Mouse (Mus musculus): ENCODE results near the gene Rnf216. TPM values are rescaled to one million over a fixed set of nuclear protein-coding genes. Genes with fewer than 3 reads are reported as not detected.

Rnf216 gene
- polyA plus RNA-seq, 1 experiment: 17.6 TPM

DNA sequence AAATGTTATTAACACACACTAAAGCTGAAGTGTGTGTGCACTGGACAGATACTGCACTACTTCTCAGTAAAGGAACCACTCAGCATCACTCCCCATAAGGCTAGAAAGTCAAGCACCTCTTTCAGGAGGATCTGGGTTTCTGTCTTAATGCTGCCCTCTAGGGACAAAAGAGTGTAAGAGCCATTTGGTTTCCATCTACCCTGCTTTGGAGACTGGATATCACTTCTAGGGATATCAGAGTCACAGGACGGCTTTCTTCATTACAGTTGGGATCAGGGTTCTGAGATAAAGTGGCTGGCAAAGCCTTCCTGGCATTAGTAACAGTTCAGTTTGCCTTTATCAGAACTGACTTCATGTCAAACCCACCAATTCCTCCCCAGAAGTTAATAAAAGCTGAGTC is 75.6 kb downstream of the Rnf216 start:
- TF ChIP-seq CTCF (IDR thresholded peaks at IDR 0.05; ENCODE audit: borderline replicate concordance, control insufficient read depth, extremely low read depth, insufficient read depth, low read length, poor library complexity) (no peak), POLR2A (IDR thresholded peaks at IDR 0.05; ENCODE audit: control insufficient read depth, extremely low read depth, insufficient read depth, low read length, poor library complexity) (no peak)
- Histone ChIP-seq H3K36me3 (ENCODE audit: control insufficient read depth, insufficient read depth, low read length) (no peaks in the 10 kb centered on the region), H3K4me3 (ENCODE audit: control insufficient read depth, insufficient read depth, low read length) (no peak overlapping the region), H3K27me3 (ENCODE audit: control insufficient read depth, insufficient read depth, low read length) (no peaks in the 10 kb centered on the region), H3K4me1 (replicated peaks; ENCODE audit: control insufficient read depth, insufficient read depth, low read length) (no peaks in the 10 kb centered on the region; the same call in 1 of the 2 replicates), H3K27ac (ENCODE audit: control insufficient read depth, insufficient read depth, low read length) (no peak overlapping the region)
- 55% methylated on average over 1 of the region's 1 CpGs for WGBS
- peak; percentile 22 for DNase-seq

GRCm38 (mm10) chr5:143036052-143036451 is 76.7 kb downstream of the Rnf216 start:
- no peak for TF ChIP-seq CTCF (IDR thresholded peaks at IDR 0.05; ENCODE audit: borderline replicate concordance, control insufficient read depth, extremely low read depth, insufficient read depth, low read length, poor library complexity)
- no peak for TF ChIP-seq POLR2A (IDR thresholded peaks at IDR 0.05; ENCODE audit: control insufficient read depth, extremely low read depth, insufficient read depth, low read length, poor library complexity)
- WGBS: 96% methylated on average over 1 of the region's 1 CpGs
- Histone ChIP-seq H3K27ac (ENCODE audit: control insufficient read depth, insufficient read depth, low read length) (no peak overlapping the region), H3K4me3 (ENCODE audit: control insufficient read depth, insufficient read depth, low read length) (no peak overlapping the region), H3K27me3 (ENCODE audit: control insufficient read depth, insufficient read depth, low read length) (no peaks in the 10 kb centered on the region), H3K4me1 (replicated peaks; ENCODE audit: control insufficient read depth, insufficient read depth, low read length) (no peaks in the 10 kb centered on the region; the same call in 1 of the 2 replicates), H3K36me3 (ENCODE audit: control insufficient read depth, insufficient read depth, low read length) (no peaks in the 10 kb centered on the region)
- DNase-seq: no peak

DNA sequence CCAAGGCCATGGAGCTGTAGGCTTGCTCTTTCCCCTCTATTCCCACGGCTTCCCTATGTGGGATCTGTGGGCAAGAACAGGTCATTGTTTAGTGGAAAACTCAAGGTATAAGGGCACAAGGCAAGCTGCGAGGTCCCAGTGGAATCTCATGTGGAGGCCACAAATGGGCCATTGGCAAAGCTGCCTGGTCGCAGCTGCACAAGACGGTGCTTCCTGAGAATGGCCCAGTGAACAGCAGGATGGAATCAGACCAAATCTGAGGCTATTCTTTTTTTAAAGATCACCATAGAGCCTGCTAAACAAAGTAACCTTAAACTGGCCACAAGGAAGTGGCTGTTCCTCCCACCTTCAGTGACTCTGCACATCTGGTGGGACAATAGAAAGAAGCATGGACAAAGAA is 77.5 kb downstream of the Rnf216 start:
- Histone ChIP-seq H3K27me3 (ENCODE audit: control insufficient read depth, insufficient read depth, low read length) (no peaks in the 10 kb centered on the region), H3K4me3 (ENCODE audit: control insufficient read depth, insufficient read depth, low read length) (no peak overlapping the region), H3K36me3 (ENCODE audit: control insufficient read depth, insufficient read depth, low read length) (no peaks in the 10 kb centered on the region), H3K4me1 (replicated peaks; ENCODE audit: control insufficient read depth, insufficient read depth, low read length) (no peaks in the 10 kb centered on the region; the same call in 1 of the 2 replicates), H3K27ac (ENCODE audit: control insufficient read depth, insufficient read depth, low read length) (no peak overlapping the region)
- whole genome bisulfite sequencing: 94% methylated on average over 4 of the region's 4 CpGs
- DNase-seq: no peak
- TF ChIP-seq POLR2A (IDR thresholded peaks at IDR 0.05; ENCODE audit: control insufficient read depth, extremely low read depth, insufficient read depth, low read length, poor library complexity) (no peak), CTCF (IDR thresholded peaks at IDR 0.05; ENCODE audit: borderline replicate concordance, control insufficient read depth, extremely low read depth, insufficient read depth, low read length, poor library complexity) (no peak)

- Histone ChIP-seq H3K27me3 (ENCODE audit: control insufficient read depth, insufficient read depth, low read length) (no peaks in the 10 kb centered on the region), H3K36me3 (ENCODE audit: control insufficient read depth, insufficient read depth, low read length) (no peaks in the 10 kb centered on the region), H3K4me3 (ENCODE audit: control insufficient read depth, insufficient read depth, low read length) (no peak overlapping the region), H3K27ac (ENCODE audit: control insufficient read depth, insufficient read depth, low read length) (no peak overlapping the region), H3K4me1 (replicated peaks; ENCODE audit: control insufficient read depth, insufficient read depth, low read length) (no peaks in the 10 kb centered on the region; the same call in 1 of the 2 replicates)
- TF ChIP-seq CTCF (IDR thresholded peaks at IDR 0.05; ENCODE audit: borderline replicate concordance, control insufficient read depth, extremely low read depth, insufficient read depth, low read length, poor library complexity) (no peak), POLR2A (IDR thresholded peaks at IDR 0.05; ENCODE audit: control insufficient read depth, extremely low read depth, insufficient read depth, low read length, poor library complexity) (no peak)
- no peak for DNase-seq
- 94% methylated on average over 3 of the region's 3 CpGs for WGBS
Measured at GRCm38 (mm10) chr5:143034108-143034507, 78.7 kb downstream of the Rnf216 start.

DNA sequence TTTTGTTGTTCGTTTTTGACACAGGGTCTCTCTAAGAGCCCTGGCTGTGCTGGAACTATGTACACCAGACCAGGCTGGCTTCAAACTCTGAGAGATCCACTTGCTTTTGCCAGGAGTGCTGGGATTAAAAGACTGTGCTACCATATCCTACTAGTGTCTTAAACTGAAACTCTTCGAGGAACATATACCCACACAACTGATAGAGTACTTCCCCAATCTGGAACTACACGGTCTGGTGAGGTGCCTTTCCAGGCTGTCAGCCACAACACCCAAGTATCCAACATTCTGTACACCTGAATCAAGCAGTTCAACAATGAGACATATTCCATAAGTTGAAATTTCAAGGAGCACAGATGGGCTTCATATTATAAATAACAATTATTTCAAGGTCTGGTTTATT is 79.5 kb downstream of the Rnf216 start:
- H3K27ac ChIP-seq (ENCODE audit: control insufficient read depth, insufficient read depth, low read length): no peak overlapping the region

GRCm38 (mm10) chr5:143032639-143033146 is 80.1 kb downstream of the Rnf216 start:
- Histone ChIP-seq H3K27me3 (ENCODE audit: control insufficient read depth, insufficient read depth, low read length) (no peaks in the 10 kb centered on the region), H3K4me3 (ENCODE audit: control insufficient read depth, insufficient read depth, low read length) (no peak overlapping the region), H3K27ac (ENCODE audit: control insufficient read depth, insufficient read depth, low read length) (no peak overlapping the region), H3K36me3 (ENCODE audit: control insufficient read depth, insufficient read depth, low read length) (no peaks in the 10 kb centered on the region), H3K4me1 (replicated peaks; ENCODE audit: control insufficient read depth, insufficient read depth, low read length) (no peaks in the 10 kb centered on the region)
- WGBS: 72% methylated on average over 2 of the region's 2 CpGs
- TF ChIP-seq POLR2A (IDR thresholded peaks at IDR 0.05; ENCODE audit: control insufficient read depth, extremely low read depth, insufficient read depth, low read length, poor library complexity) (no peak), CTCF (IDR thresholded peaks at IDR 0.05; ENCODE audit: borderline replicate concordance, control insufficient read depth, extremely low read depth, insufficient read depth, low read length, poor library complexity) (no peak)
- no peak for DNase-seq

More for the DNA sequence above, 79.5 kb downstream of the Rnf216 start:
- TF ChIP-seq CTCF (IDR thresholded peaks at IDR 0.05; ENCODE audit: borderline replicate concordance, control insufficient read depth, extremely low read depth, insufficient read depth, low read length, poor library complexity) (no peak), POLR2A (IDR thresholded peaks at IDR 0.05; ENCODE audit: control insufficient read depth, extremely low read depth, insufficient read depth, low read length, poor library complexity) (no peak)
- H3K4me3 ChIP-seq (ENCODE audit: control insufficient read depth, insufficient read depth, low read length): no peak overlapping the region
- no peak for DNase-seq
- H3K4me1 ChIP-seq (replicated peaks; ENCODE audit: control insufficient read depth, insufficient read depth, low read length): no peaks in the 10 kb centered on the region; the same call in 1 of the 2 replicates
- H3K36me3 ChIP-seq (ENCODE audit: control insufficient read depth, insufficient read depth, low read length): no peaks in the 10 kb centered on the region
- no peaks in the 10 kb centered on the region for H3K27me3 ChIP-seq (ENCODE audit: control insufficient read depth, insufficient read depth, low read length)
- WGBS: 44% methylated on average over 3 of the region's 3 CpGs

DNA sequence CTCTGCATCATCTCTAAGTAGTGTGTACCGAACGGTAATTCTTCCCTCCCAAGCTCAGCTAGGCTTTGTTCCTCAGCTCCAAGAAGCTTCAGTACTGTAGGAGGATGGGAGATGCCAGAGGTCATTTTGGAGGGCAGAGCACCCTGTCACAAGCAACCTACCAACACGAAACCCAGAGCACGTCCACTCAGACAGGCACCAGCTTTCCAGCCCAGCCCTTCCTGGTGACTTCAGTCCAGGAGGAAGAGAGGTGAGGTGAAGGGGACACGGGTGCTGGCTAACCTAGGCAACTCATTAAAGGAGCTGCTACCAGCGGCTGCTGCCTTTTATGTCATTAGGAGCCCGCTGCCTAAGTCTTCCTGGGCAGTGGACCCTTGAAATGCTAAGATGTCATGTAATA is 81.1 kb downstream of the Rnf216 start:
- TF ChIP-seq POLR2A (IDR thresholded peaks at IDR 0.05; ENCODE audit: control insufficient read depth, extremely low read depth, insufficient read depth, low read length, poor library complexity) (no peak), CTCF (IDR thresholded peaks at IDR 0.05; ENCODE audit: borderline replicate concordance, control insufficient read depth, extremely low read depth, insufficient read depth, low read length, poor library complexity) (no peak)
- H3K4me1 ChIP-seq (replicated peaks; ENCODE audit: control insufficient read depth, insufficient read depth, low read length): no peaks in the 10 kb centered on the region
- no peak for DNase-seq
- no peak overlapping the region for H3K4me3 ChIP-seq (ENCODE audit: control insufficient read depth, insufficient read depth, low read length)
- H3K36me3 ChIP-seq (ENCODE audit: control insufficient read depth, insufficient read depth, low read length): no peaks in the 10 kb centered on the region
- 96% methylated on average over 7 of the region's 7 CpGs for WGBS
- no peaks in the 10 kb centered on the region for H3K27me3 ChIP-seq (ENCODE audit: control insufficient read depth, insufficient read depth, low read length)
- H3K27ac ChIP-seq (ENCODE audit: control insufficient read depth, insufficient read depth, low read length): no peak overlapping the region
